Mouse (Mus musculus) neural tube, embryonic 10.5 days (tissue): ENCODE data around the gene Hras.
A peak's percentile ranks its signal among the peaks of the same experiment; 100 is the strongest.

Experiments
- DNase-seq: peaks from one replicate; pipeline ENCODE4 v3.0.0-alpha.2; 2017; ENCODE audit warnings: low spot score; ENCODE audit errors: extremely low spot score

The Hras gene

DNA sequence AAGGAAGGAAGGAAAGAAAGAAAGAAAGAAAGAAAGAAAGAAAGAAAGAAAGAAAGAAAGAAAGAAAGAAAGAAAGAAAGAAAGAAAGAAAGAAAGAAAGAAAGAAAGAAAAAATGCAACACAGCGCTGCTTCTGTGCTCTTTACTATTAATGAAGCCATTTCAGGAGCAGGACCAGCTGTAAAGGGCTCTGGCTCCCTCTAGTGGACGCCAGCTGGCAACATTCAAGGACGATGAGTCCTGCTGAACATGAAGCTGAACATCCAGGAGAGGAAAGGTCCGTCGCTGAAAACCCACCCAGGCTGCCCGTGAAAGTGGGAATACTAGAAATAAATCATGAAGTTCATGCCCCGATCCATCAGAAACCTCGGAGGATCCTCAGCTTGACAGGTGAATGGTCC is 17.6 kb downstream of the Hras start:
- DNase-seq = peak; percentile 90

GRCm38 (mm10) chr7:141175068-141175467 is 18.7 kb downstream of the Hras start:
- no peak for DNase-seq

DNA sequence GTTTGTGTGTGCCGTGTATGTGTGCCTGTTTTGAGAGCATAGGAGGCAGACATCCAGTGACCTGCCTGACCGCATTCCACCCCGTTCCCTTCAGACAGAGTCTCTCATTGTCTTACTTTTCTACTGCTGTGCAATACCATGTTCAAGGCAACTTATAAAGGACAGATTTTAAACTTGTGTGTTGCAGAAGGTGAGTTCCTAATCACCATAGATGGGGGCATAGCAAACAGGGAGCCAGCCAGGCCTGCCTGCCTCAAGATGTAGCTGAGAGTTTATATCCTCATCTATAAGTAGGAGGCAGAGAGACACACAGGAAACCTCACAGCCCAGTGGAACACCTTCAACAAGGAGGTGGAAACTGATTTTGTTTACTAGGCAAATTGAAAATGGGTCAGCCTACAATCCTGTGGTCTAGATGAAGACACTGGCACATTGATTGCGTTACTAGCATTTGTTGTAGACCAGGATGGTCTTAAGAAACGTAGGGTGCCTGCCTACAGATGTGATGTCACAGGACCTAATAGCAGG is 20.4 kb downstream of the Hras start:
- DNase-seq = no peak

DNA sequence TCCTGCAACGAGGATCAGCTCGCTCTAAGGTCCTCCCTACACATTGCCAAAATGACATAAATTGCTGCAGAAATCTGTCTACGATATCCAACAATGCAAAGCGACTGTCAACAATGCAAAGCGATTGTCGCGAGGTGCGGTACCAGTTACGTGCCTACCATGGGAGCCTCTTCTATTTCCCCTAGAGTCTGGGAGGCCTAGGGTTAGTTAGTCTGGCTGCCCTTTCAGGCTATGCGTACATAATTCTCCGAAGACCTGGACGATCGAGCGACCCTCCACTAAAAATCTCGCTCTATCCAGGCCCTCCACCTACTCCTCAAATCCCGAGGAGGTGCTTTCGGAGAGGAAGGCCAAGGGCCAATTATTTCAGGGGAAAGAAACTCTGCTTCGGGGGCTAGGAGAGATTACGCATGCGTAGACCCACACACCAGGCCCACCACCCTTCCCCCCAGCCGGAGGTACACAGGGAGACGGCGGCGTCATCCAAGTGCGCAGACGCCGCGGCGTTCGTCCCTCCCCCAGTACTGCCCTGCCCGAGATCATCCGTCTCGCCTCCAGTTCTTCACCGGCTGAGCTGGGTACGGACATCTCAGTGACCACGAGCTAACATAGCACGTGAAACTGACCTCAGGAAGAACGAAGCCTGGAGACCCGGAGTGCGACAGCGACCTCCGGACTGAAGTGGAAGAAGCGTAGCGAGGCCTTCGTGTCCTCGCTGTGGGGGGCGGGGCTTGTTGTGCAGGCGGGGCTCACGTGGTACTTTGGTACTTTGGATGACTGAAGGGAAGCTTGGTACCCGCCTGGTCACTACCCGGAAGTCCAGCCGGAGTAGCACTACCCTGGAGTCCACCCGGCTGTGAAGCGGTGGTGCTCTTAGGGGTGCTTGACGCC is 21.4 kb downstream of the Hras start, which contains the start of gene Rnh1:
Rnh1 (minus strand) TSS at position 742 of the 891 bp plus-strand sequence.
- peak; percentile 95 for DNase-seq

DNA sequence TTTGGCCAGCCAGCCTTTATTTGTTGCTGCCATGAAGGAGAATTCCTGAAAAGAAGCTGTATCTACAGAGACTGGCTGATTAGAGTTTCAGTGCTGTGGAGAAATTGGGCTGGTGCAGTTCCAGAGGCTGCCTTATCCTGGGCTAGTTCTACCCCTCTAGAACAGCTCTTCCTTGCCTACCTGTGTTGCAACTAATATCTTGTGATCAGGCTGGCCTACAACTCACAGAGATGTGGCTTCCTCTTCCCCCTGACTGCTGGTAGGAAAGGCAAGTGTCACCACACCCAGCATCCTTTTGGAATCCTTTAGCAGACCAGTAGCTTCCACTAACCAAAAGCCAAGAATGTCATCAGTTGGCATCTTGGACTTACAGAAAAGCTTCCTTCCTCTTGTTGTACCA is 23.9 kb downstream of the Hras start:
- no peak for DNase-seq

DNA sequence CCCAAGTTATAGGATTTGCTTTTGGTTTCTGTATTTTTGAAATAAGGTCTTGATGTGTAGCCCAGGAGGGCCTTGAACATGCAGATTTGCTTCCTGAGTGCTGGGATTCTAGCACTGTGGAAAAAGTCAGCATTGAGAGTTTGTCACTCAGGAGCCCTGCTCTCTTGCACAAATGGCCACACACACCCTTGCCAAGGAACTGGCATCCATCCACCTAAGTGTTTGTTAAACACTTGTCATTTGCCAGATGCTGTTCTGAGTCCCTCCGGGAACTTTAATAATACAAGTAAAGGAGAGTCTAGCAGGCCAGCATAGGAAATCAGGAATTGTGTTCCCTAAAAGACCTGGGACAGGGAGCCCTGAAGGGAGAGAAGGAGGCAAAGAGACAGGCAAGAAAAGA is 24.5 kb downstream of the Hras start:
- DNase-seq = no peak

DNA sequence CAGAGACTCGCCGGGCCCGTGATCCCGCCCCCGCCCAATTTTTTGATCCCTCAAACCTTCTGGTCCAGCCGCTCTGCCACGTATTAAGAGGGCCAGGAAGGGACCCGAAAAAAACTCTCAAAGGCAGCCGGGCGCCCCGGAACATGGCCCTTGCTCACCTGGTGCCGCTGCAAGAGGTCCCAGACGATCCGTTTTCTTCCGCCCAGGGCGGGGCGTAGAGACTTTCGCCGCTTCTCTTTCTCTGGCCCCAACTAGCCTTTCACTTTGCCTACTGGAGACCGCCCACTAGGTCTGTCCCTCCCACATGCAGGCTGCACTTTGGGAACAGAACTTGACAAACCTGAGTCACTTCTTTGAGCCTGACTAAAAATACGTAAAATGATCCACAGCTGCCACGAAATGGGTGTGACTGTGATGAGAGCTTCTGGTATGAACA is 25.3 kb downstream of the Hras start:
- peak; percentile 26 for DNase-seq

DNA sequence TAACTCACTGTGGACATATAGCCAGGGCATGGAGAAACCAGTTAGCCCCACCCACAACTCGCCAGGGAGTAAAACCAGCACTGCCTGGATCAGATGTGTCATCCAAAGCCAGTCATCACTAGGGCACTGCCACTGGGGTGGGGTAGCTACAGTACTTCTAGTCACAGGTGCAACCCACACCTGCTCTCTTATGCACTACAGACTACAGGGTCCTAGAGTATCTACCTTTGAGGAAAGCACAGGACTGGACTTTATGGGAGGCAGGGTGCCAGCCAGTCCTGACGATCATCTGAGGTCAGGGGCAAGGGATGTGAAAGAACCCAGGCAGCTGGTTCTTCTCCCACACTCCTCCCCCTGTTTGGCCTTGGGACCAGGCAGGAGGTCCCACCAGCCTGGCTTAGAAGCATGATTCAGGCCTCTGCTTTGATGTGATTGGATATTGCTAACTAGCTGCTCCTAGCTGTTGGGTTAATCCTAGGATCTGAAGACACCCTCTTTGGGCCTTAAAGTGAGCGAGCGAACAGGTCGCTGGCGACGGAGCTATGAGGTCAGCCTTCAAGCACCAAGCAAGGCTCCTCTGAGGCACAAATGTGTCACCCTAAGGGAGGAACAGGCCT is 25.8 kb downstream of the Hras start:
- DNase-seq = peak; percentile 24

- DNase-seq = no peak
These were observed 29.0 kb downstream of the Hras start for GRCm38 (mm10) chr7:141164850-141165249.

DNA sequence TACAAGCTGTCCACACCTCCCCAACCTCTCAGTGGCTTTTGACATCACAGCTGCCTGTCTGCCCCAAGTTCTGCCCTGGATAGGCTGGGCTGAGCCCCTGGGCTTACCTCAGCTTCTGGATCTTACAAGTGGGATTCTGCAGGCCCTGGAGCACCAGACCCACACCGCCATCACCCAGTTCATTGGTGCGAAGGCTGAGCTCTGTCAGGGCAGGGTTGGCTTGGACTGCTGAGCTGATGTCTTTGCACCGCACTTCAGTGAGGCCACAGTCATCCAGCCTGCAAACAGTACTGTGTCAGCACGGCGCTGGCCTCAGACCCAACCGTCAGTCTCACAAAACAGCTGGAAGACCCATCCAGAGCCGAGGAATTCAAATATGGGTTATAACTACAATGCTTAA is 29.4 kb downstream of the Hras start:
- DNase-seq = no peak

DNA sequence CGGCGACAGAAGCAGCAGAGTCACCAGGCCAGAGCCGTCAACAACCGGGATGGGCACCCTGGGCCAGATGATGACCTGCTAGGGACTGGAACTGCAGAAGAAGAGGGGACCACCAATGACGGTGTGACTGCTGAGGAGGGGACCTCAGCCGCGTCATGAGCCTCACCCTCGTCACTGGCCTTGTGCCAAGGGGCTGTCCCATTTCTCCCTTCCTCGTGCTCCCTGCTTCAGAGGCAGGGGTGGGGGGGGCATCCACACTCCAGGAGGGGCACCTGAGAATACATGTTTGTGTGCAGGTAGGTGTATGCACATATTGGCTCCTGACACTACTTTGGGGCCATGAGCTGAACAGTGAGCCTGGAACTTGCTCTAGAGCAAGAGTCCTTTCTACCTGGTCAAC is 38.4 kb downstream of the Hras start:
- DNase-seq = no peak

- DNase-seq = no peak
These were observed 45.2 kb downstream of the Hras start for GRCm38 (mm10) chr7:141148639-141149038.

DNA sequence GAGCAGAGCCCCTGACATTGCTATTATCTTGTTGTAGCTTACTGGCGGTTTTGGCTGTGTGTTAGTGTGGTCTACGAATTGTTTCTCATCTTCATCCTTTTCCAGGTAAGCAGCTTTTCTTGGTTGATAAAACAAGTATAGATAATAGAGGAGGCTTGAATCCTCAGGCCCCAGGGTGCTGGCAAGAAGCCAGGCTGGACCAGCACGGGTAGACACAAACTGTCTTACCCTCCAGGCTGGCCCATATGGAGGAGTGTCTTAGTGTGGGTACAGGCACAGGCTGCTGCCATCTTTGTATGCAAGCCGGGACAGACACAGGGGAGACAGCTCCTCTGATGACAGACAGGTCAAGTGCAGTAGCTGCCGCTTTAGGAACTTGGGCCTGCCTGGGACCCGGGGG is 46.8 kb downstream of the Hras start:
- DNase-seq = no peak

DNA sequence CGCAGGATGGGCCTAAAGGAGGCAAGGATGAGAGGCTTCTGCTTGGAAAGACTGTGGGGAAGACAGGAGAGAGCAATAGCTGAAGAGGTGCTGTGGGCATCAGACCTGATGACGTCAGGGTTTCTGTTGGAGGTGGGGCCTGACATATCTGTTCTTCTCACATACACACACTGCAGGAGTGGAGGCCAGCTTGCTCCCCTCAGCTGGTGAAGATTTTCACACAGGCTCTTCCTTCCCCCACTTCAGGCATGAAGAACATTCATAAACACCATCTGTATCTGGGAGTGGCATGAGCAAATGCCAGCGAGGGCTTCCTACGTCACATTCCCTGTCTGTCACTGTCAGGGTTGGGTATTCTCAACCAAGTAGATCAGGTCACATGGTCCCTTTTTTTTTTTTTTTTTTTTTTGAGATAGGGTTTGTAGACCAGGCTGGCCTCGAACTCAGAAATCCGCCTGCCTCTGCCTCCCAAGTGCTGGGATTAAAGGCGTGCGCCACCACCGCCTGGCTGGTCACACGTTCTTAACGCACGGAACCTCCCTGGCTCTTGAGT is 47.7 kb downstream of the Hras start:
- DNase-seq = no peak

DNA sequence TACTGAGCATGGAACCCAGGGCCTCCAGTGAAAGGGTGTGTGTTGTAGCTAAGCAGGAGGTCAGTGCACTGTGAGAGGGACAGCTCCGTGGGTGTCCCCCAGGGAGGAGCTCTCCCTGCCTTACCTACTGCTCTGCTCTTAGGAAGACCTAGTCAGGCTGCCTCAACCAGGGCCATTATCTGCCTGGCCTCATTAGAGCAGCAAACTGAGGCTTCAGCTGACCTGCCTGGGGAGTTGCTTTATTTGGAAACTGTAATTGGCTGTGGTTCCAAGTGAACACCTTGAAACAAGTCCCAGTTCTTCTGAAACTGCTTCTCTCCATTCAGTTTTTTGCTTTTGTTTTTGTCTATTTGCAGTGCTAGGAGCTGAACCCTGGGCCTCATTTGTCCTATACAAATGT is 48.4 kb downstream of the Hras start:
- DNase-seq = no peak

- DNase-seq = no peak
These were observed 49.2 kb downstream of the Hras start for GRCm38 (mm10) chr7:141144650-141145049.

DNA sequence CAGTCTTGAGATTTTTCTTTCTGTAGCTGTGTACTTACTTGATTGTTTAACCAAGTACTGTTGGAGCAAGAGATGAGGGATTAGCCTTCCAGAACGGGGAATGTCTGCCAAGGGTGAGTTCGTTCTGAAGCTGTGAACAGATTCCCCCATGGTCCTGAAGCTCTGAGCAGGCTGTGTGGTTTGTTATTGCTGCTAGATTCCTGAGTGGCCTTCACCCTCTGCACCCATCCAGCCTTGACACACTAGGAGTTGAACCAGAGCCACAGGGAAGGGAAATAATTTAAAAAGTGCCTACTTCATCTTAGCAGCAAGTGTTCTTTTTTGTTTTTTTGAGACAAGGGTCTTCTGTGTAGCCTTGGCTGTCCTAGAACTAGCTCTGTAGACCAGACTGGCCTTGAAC is 49.9 kb downstream of the Hras start:
- DNase-seq = no peak

GRCm38 (mm10) chr7:141143112-141143511 is 50.7 kb downstream of the Hras start:
- peak; percentile 34 for DNase-seq

GRCm38 (mm10) chr7:141141326-141141725 is 52.5 kb downstream of the Hras start:
- no peak for DNase-seq
